Mouse (Mus musculus): Measurements from ENCODE around the gene Irak2.
"Not testable (repeated sequence)": the region's sequence is repeated elsewhere in the genome, so short reads cannot be mapped to it uniquely, and the experiment has no call there.

Irak2 gene

DNA sequence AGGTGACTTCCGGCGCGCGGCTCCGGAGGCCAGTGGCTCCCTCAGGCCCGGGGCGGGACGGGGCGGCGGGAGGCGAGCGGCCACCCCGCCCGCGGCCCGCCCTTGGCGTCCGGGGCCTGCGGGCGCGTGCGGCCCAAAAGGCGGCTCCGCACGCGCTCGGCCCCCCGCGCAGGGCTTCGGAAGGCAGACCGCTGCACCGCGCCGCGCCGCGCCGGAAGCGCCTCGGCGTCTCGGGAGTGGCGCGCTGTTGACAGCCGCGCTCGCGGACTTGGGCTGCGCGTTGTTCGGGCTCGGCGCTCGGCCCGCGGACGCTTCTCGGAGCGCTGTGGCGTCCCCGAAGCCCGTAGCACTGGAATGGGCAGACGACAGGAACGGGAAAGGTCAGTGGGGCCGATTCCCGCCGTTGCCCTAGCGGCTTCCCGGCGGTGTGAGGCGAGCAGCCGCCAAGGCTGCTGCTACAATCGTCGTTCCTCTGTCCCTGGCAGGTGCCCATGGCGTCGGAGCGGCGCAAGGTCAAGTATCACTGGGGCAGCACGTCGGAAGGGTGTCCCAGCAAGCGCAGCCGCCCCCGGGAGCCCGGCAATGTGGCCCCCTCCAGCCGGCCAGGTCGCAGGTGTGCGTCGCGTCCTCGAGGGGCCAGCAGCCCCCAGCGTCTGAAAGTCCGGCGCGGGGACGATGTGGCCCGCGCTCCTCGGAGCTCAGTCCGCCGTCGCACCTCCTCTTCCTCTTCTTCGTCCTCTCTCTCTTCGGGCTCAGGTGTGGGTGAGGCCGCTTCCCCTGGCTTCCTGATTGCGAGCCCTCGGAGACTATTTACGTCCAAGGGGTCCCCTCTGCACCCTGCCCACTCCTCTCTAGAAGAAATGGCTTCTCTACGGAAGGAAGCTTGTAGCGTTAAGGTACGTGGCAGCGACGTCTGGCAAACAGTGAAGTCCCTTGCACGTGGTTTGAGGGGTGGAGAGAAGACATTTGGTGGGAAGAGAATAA lies 59.2 kb downstream of the Irak2 start:
- peak; percentile 59 for DNase-seq

- no peak for DNase-seq
Observed at GRCm38 (mm10) chr6:113712718-113713117, 74.5 kb downstream of the Irak2 start.

DNA sequence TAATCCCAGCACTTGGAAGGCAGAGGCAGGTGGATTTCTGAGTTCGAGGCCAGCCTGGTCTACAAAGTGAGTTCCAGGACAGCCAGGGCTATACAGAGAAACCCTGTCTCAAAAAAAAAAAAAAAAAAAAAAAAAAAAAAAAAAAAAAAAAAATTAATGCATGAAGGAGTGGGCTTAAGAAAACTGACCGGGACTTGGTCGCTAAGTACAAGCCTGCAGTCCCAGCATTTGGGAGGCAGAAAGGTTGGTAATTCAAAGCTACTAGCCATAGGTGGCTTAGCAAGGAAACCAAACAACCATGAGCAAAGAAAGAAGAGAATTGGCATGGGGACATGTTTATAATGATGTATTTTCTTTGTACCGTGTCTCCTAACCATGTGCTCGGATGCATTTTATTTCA lies 75.1 kb downstream of the Irak2 start:
- not testable (repeated sequence) for DNase-seq

DNA sequence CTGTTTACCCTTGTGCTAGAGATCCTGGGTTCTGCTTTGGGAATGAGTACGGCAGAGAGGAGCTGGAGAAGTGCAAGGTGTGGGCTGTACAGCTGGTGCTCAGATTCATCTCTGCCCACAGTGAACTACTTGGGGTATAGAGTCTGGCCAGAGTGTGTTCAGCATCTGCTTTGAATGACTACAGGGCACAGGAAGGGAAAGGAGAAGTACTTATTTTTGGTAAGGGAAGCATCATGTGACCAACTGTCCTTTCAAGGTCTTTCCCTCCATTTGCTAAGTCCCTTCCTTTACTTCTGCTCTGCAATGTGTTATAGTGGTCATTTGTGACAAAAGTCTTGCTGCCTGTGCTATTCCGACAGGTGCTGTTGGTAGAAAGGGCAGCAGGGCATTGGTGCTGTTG lies 76.0 kb downstream of the Irak2 start:
- DNase-seq: no peak

DNA sequence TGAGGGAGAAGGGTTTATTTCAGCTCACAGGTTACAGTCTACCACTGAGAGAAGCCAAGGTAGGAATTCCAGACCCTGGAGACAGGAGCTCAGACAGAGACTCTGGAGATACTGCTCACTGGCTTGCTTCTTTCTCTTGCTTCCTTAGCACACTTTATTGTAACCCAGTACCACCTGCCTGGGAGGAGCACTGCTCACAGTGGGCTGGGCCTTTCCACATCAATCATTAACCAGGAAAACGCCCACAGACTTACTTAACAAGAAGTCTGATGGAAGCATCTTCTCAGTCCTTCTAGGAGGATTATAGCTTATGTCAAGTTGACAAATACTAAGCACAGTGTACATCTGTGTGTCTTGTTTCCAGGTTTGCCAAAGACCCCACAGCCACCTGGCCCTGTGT lies 76.5 kb downstream of the Irak2 start:
- DNase-seq: no peak

- peak; percentile 42 for DNase-seq
Observed at GRCm38 (mm10) chr6:113717541-113717940, 79.3 kb downstream of the Irak2 start.

- DNase-seq: no peak
Observed at GRCm38 (mm10) chr6:113719878-113720277, 81.6 kb downstream of the Irak2 start, which contains the start of gene Ghrl. Gene Ghrl, minus strand, starts transcription at chr6:113719880.

DNA sequence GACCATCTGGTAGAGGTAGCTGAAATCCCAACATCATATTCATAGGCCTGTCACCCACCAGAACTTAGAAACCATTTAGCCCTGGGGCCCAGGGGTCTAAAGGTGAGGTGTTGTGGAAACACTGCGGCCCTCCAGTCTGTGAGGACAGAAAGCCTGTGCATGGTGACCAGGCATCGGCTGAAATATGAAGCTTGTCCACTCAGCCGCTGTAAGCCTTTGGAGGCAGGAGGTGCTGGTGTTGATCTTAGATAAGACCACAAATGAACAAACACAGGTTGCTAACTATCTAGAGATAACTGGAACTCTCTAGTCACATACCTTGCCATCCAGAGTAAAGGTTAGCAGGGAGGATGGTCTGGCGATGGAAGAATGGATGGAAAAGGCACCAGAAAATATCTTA lies 82.8 kb downstream of the Irak2 start:
- DNase-seq: no peak

GRCm38 (mm10) chr6:113728181-113728580 lies 89.9 kb downstream of the Irak2 start:
- no peak for DNase-seq

GRCm38 (mm10) chr6:113731296-113731695 lies 93.0 kb downstream of the Irak2 start:
- no peak for DNase-seq

- no peak for DNase-seq
Observed at GRCm38 (mm10) chr6:113737318-113738046, 99.2 kb downstream of the Irak2 start.

GRCm38 (mm10) chr6:113740236-113741217 lies 102.3 kb downstream of the Irak2 start, which contains the start of gene Sec13:
Gene Sec13, minus strand, starts transcription at chr6:113740743.
- DNase-seq: peak; percentile 77

DNA sequence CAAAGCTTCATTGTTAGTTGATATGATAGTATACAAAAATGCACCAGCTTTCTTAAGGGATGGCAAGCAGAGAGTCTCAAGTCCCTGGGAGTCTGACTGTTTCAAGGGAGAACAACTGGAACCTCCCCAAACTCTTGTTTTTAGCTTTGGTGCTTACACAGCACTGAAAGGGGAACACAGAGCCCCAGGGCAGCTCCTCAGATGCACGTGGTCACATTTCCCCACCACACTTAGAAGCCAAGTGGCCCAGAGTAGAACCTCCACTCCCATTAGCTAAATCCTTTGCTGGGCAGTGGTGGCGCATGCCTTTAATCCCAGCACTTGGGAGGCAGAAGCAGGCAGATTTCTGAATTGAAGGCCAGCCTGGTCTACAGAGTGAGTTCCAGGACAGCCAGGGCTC lies 103.2 kb downstream of the Irak2 start:
- DNase-seq: no peak

GRCm38 (mm10) chr6:113742321-113742720 lies 104.1 kb downstream of the Irak2 start:
- no peak for DNase-seq

- DNase-seq: no peak
Observed at GRCm38 (mm10) chr6:113743111-113743510, 104.8 kb downstream of the Irak2 start.
